Comparison of ENCODE assay signal across 8 mouse cellular contexts in genomic region chr13:118713626-118714150, GRCm38 (mm10). TPM values are rescaled to one million over a fixed set of nuclear protein-coding genes. Genes with fewer than 3 reads are reported as not detected.
A peak's percentile ranks its signal among the peaks of the same experiment; 100 is the strongest.
DNase-seq lines count a peak whose midpoint lies in the region; ATAC-seq lines count a peak whose summit lies in the region.

No protein-coding gene starts in this region.

- peak overlapping the region; percentile 99 for H3K4me2 ChIP-seq in heart, embryonic 14.5 days (ENCODE audit: low read length)
- peak overlapping the region; percentile 86 for H3K4me2 ChIP-seq in embryonic facial prominence, embryonic 14.5 days (ENCODE audit: low read depth, low read length)
- peak overlapping the region; percentile 85 for H3K4me2 ChIP-seq in kidney, embryonic 16.5 days (replicated peaks; ENCODE audit: low read depth, low read length)
- peak overlapping the region; percentile 98 for H3K4me2 ChIP-seq in neural tube, embryonic 12.5 days (replicated peaks)

- no peak for ATAC-seq in heart, embryonic 14.5 days (ENCODE audit: insufficient number of reproducible peaks, insufficient read depth, low FRiP score, low read depth)
- ATAC-seq in embryonic facial prominence, embryonic 14.5 days (ENCODE audit: low read depth): no peak
- ATAC-seq in kidney, embryonic 16.5 days (ENCODE audit: low FRiP score, low TSS enrichment): peak; percentile 20; the same call in 1 of the 2 replicates
- no peak for ATAC-seq in neural tube, embryonic 12.5 days (ENCODE audit: low FRiP score, low read depth)

- no peaks in the 10 kb centered on the region for H3K9me3 ChIP-seq in heart, embryonic 14.5 days (ENCODE audit: control insufficient read depth, low read length)
- H3K9me3 ChIP-seq in embryonic facial prominence, embryonic 14.5 days (ENCODE audit: control insufficient read depth, low read length): no peaks in the 10 kb centered on the region
- no peaks in the 10 kb centered on the region for H3K9me3 ChIP-seq in kidney, embryonic 16.5 days (ENCODE audit: low read length)
- no peaks in the 10 kb centered on the region for H3K9me3 ChIP-seq in neural tube, embryonic 12.5 days

- WGBS in heart, embryonic 14.5 days: 1% methylated on average over 14 of the region's 14 CpGs
- WGBS in embryonic facial prominence, embryonic 14.5 days: under 1% methylated on average over 14 of the region's 14 CpGs
- under 1% methylated on average over 14 of the region's 14 CpGs for WGBS in kidney, embryonic 16.5 days
- under 1% methylated on average over 14 of the region's 14 CpGs for WGBS in neural tube, embryonic 12.5 days

- H3K36me3 ChIP-seq in heart, embryonic 14.5 days (ENCODE audit: control insufficient read depth, insufficient read depth, low read length): no peaks in the 10 kb centered on the region
- no peaks in the 10 kb centered on the region for H3K36me3 ChIP-seq in embryonic facial prominence, embryonic 14.5 days (ENCODE audit: control insufficient read depth, insufficient read depth, low read length)
- no peaks in the 10 kb centered on the region for H3K36me3 ChIP-seq in kidney, embryonic 16.5 days (ENCODE audit: insufficient read depth, low read length)
- no peaks in the 10 kb centered on the region for H3K36me3 ChIP-seq in neural tube, embryonic 12.5 days

- H3K27me3 ChIP-seq in heart, embryonic 14.5 days (ENCODE audit: control insufficient read depth, insufficient read depth, low read length): peaks cover 18% of the 10 kb centered on the region
- no peaks in the 10 kb centered on the region for H3K27me3 ChIP-seq in embryonic facial prominence, embryonic 14.5 days (replicated peaks; ENCODE audit: control insufficient read depth, insufficient read depth, low read length)
- H3K27me3 ChIP-seq in kidney, embryonic 16.5 days (ENCODE audit: insufficient read depth, low read length): peaks cover 3% of the 10 kb centered on the region; the same call in 1 of the 2 replicates
- peaks cover 22% of the 10 kb centered on the region for H3K27me3 ChIP-seq in neural tube, embryonic 12.5 days (replicated peaks)

- peaks cover 12 to 20% of the 10 kb centered on the region in 2 experiments for H3K4me1 ChIP-seq in heart, embryonic 14.5 days (ENCODE audit: control insufficient read depth in 2 of 2, insufficient read depth in 2 of 2, low read length in 2 of 2)
- peaks cover 3% of the 10 kb centered on the region; the same call in 1 of the 2 replicates for H3K4me1 ChIP-seq in embryonic facial prominence, embryonic 14.5 days (ENCODE audit: control insufficient read depth, insufficient read depth, low read length)
- H3K4me1 ChIP-seq in kidney, embryonic 16.5 days (ENCODE audit: insufficient read depth, low read length): peaks cover 12% of the 10 kb centered on the region
- H3K4me1 ChIP-seq in neural tube, embryonic 12.5 days: peaks cover 24% of the 10 kb centered on the region; the same call in 1 of the 2 replicates

- H3K27ac ChIP-seq in heart, embryonic 14.5 days (replicated peaks in 1 of 2; ENCODE audit: control insufficient read depth in 1 of 2, insufficient read depth in 1 of 2, low read depth in 2 of 2, low read length in 2 of 2): no peak overlapping the region
- peak overlapping the region; percentile 44; the same call in 1 of the 2 replicates for H3K27ac ChIP-seq in embryonic facial prominence, embryonic 14.5 days (replicated peaks; ENCODE audit: low read depth, low read length)
- peak overlapping the region; percentile 55 for H3K27ac ChIP-seq in kidney, embryonic 16.5 days (ENCODE audit: low read length)
- no peak overlapping the region for H3K27ac ChIP-seq in neural tube, embryonic 12.5 days

- H3K9ac ChIP-seq in heart, embryonic 14.5 days (ENCODE audit: low read length): 0 out of 2 replicates have a peak overlapping the region, but pooled peaks have one; percentile 30
- peak overlapping the region; percentile 66 for H3K9ac ChIP-seq in embryonic facial prominence, embryonic 14.5 days (ENCODE audit: low read depth, low read length)
- H3K9ac ChIP-seq in kidney, embryonic 16.5 days (replicated peaks; ENCODE audit: low read length): peak overlapping the region; percentile 68; the same call in 1 of the 2 replicates
- no peak overlapping the region; the same call in 1 of the 2 replicates for H3K9ac ChIP-seq in neural tube, embryonic 12.5 days

- no peak for DNase-seq in heart, adult 9 months (ENCODE audit: low spot score in 2 of 2)
- DNase-seq in embryonic facial prominence, embryonic 14.5 days (ENCODE audit: low spot score): peak; percentile 17
- DNase-seq in urinary bladder, adult 2 months (ENCODE audit: low spot score): no peak
- no peak for DNase-seq in thymus, postnatal 4 days
- no peak for DNase-seq in spleen, postnatal 36 days (ENCODE audit: low spot score in 2 of 2)

- H3K4me3 ChIP-seq in heart, embryonic 14.5 days (ENCODE audit: control insufficient read depth in 1 of 2, insufficient read depth in 1 of 2, low read depth in 1 of 2, low read length in 2 of 2): peak overlapping the region; percentile 53 to 54
- peak overlapping the region; percentile 59 for H3K4me3 ChIP-seq in embryonic facial prominence, embryonic 14.5 days (ENCODE audit: low read depth, low read length)
- H3K4me3 ChIP-seq in kidney, embryonic 16.5 days (ENCODE audit: low read length): peak overlapping the region; percentile 59
- peak overlapping the region; percentile 49 for H3K4me3 ChIP-seq in neural tube, embryonic 12.5 days

RNA-seq across cellular contexts. Expression of gene Fgf10, which starts 44.1 kb away (rescaled TPM):
- polyA plus RNA-seq in heart, embryonic 14.5 days (2014; fragmentation: Nextera tagmentation; extraction: Ambion mirVana): 0.09 and 0.19 TPM in 2 replicates
- polyA plus RNA-seq in embryonic facial prominence, embryonic 14.5 days (2014; fragmentation: Nextera tagmentation; extraction: Ambion mirVana): 9.5 and 10.6 TPM in 2 replicates
- polyA plus RNA-seq in kidney, embryonic 16.5 days (2015; fragmentation: Nextera tagmentation; extraction: Ambion mirVana): 4.3 and 5.4 TPM in 2 replicates
- 1.1 and 1.3 TPM in 2 replicates for polyA plus RNA-seq in neural tube, embryonic 12.5 days (2016; fragmentation: Nextera tagmentation; extraction: Ambion mirVana)
- polyA plus RNA-seq in urinary bladder, adult 2 months (2012; rRNA removed): 0.74 and 1.1 TPM in 2 replicates

Comparison
In these comparisons a context has a peak if more than half of its experiments do, and no peak if none do; other contexts are left out.
1. H3K27ac ChIP-seq: peak in embryonic facial prominence, embryonic 14.5 days (single experiment) and kidney, embryonic 16.5 days (single experiment); none in heart, embryonic 14.5 days (0 of 2) and neural tube, embryonic 12.5 days (single experiment).
2. Peak in every context shown above with its lines, with median percentiles within 50 percentile points of each other: H3K4me2 ChIP-seq and H3K4me3 ChIP-seq.